Mouse (Mus musculus) embryonic facial prominence, embryonic 13.5 days (tissue): ENCODE measurements around the gene Gm14409. TPM values are rescaled to one million over a fixed set of nuclear protein-coding genes. Genes with fewer than 3 reads are reported as not detected.
"Not testable (repeated sequence)": the region's sequence is repeated elsewhere in the genome, so short reads cannot be mapped to it uniquely, and the experiment has no call there.

Experiments
- ATAC-seq: fragments of 200-750 bp; cut with Nextera tagmentation; 2 replicates; pipeline ENCODE4 v1.8.0; 2017; ENCODE audit warnings: low read depth; ENCODE audit not compliant: insufficient number of reproducible peaks, insufficient read depth, low FRiP score, low TSS enrichment
- H3K27ac ChIP-seq: fragments of 300-500 bp; sonication (generic); 2 replicates; pipeline ENCODE4 v1.5.1; 2015; ENCODE audit warnings: moderate library complexity, mild to moderate bottlenecking, inconsistent platforms
- H3K27me3 ChIP-seq: fragments of 300-500 bp; sonication (generic); 2 replicates; pipeline ENCODE4 v1.6.1; 2015; ENCODE audit warnings: mild to moderate bottlenecking, inconsistent platforms
- H3K36me3 ChIP-seq: fragments of 300-500 bp; sonication (generic); 2 replicates; pipeline ENCODE4 v1.6.1; 2015; ENCODE audit warnings: mild to moderate bottlenecking, inconsistent platforms
- H3K4me1 ChIP-seq: fragments of 300-500 bp; sonication (generic); 2 replicates; pipeline ENCODE4 v1.6.1; 2015; ENCODE audit warnings: inconsistent platforms
- H3K4me2 ChIP-seq: fragments of 300-500 bp; sonication (generic); 2 replicates; pipeline ENCODE4 v1.6.1; 2015; ENCODE audit warnings: moderate library complexity, mild to moderate bottlenecking, inconsistent platforms
- H3K4me3 ChIP-seq: fragments of 300-500 bp; sonication (generic); 2 replicates; pipeline ENCODE4 v1.5.1; 2015; ENCODE audit warnings: mild to moderate bottlenecking, inconsistent platforms
- H3K9ac ChIP-seq: fragments of 300-500 bp; sonication (generic); 2 replicates; pipeline ENCODE4 v1.6.1; 2015; ENCODE audit warnings: mild to moderate bottlenecking, inconsistent platforms
- H3K9me3 ChIP-seq: fragments of 300-500 bp; sonication (generic); 2 replicates; pipeline ENCODE4 v1.6.1; 2016; ENCODE audit warnings: inconsistent platforms
- WGBS: fragments of 180-500 bp; shearing (Covaris S2); methylation state at CpG from one replicate; pipeline ENCODE4 v1.1.7; 2015; ENCODE audit warnings: mixed read lengths; 5-methylcytosine and 5-hydroxymethylcytosine counted together
- polyA plus RNA-seq: library from polyadenylated mRNA; unstranded; fragments of >200 nt; fragmentation: Nextera tagmentation; extraction: Ambion mirVana; gene quantifications from 2 replicates; pipeline ENCODE4 v1.2.1, GENCODE M21; 2015

Gene Gm14409
- not detected in 2 replicates for polyA plus RNA-seq

- H3K27me3 ChIP-seq, H3K9me3 ChIP-seq, H3K4me1 ChIP-seq, H3K4me3 ChIP-seq, H3K36me3 ChIP-seq, H3K9ac ChIP-seq, H3K4me2 ChIP-seq, H3K27ac ChIP-seq, ATAC-seq: not testable (repeated sequence)
- no CpG with 5 or more reads among the region's 2 CpGs for WGBS
These were observed at the start of gene Gm14409 for GRCm38 (mm10) chr2:177266936-177267335. Gm14409 (minus strand) TSS chr2:177267036.

GRCm38 (mm10) chr2:177309627-177310026, 42.8 kb upstream of the Gm14409 start:
- not testable (repeated sequence) for H3K9me3 ChIP-seq, ATAC-seq, H3K9ac ChIP-seq, H3K4me1 ChIP-seq, H3K4me2 ChIP-seq, H3K27ac ChIP-seq, H3K27me3 ChIP-seq, H3K4me3 ChIP-seq, H3K36me3 ChIP-seq
- WGBS, result 82% methylated on average over 4 of the region's 4 CpGs

- H3K27ac ChIP-seq, H3K36me3 ChIP-seq, H3K27me3 ChIP-seq, H3K4me2 ChIP-seq, H3K9me3 ChIP-seq, H3K4me1 ChIP-seq, H3K9ac ChIP-seq, H3K4me3 ChIP-seq, ATAC-seq: not testable (repeated sequence)
- no CpG with 5 or more reads among the region's 2 CpGs for WGBS
These were observed 38.1 kb upstream of the Gm14409 start for GRCm38 (mm10) chr2:177304980-177305379.

GRCm38 (mm10) chr2:177283701-177284100, 16.9 kb upstream of the Gm14409 start:
- WGBS, result 17% methylated on average over 3 of the region's 3 CpGs
- H3K36me3 ChIP-seq, H3K27ac ChIP-seq, H3K4me3 ChIP-seq, H3K4me1 ChIP-seq, H3K9me3 ChIP-seq, H3K9ac ChIP-seq, H3K4me2 ChIP-seq, ATAC-seq, H3K27me3 ChIP-seq: not testable (repeated sequence)

GRCm38 (mm10) chr2:177277754-177278153, 10.9 kb upstream of the Gm14409 start:
- not testable (repeated sequence) for H3K27me3 ChIP-seq, H3K4me3 ChIP-seq, H3K27ac ChIP-seq, H3K4me2 ChIP-seq, H3K36me3 ChIP-seq, H3K9me3 ChIP-seq, H3K9ac ChIP-seq, H3K4me1 ChIP-seq, ATAC-seq
- 88% methylated on average over 2 of the region's 2 CpGs for WGBS

- WGBS, result 85% methylated on average over 2 of the region's 2 CpGs
These were observed 5.4 kb upstream of the Gm14409 start for GRCm38 (mm10) chr2:177272237-177272636.

GRCm38 (mm10) chr2:177247449-177247848, 19.4 kb downstream of the Gm14409 start:
- H3K4me2 ChIP-seq, H3K36me3 ChIP-seq, H3K27ac ChIP-seq, H3K9me3 ChIP-seq, H3K9ac ChIP-seq, H3K27me3 ChIP-seq, H3K4me3 ChIP-seq, ATAC-seq, H3K4me1 ChIP-seq: not testable (repeated sequence)
- 86% methylated on average over 2 of the region's 2 CpGs for WGBS

More at GRCm38 (mm10) chr2:177272237-177272636, 5.4 kb upstream of the Gm14409 start:
- not testable (repeated sequence) for H3K27me3 ChIP-seq, H3K9me3 ChIP-seq, H3K27ac ChIP-seq, ATAC-seq, H3K4me2 ChIP-seq, H3K4me3 ChIP-seq, H3K9ac ChIP-seq, H3K36me3 ChIP-seq, H3K4me1 ChIP-seq

GRCm38 (mm10) chr2:177230461-177230860, 36.4 kb downstream of the Gm14409 start:
- not testable (repeated sequence) for H3K4me3 ChIP-seq, H3K4me1 ChIP-seq, H3K9ac ChIP-seq, H3K4me2 ChIP-seq, H3K27ac ChIP-seq, H3K36me3 ChIP-seq, H3K9me3 ChIP-seq, H3K27me3 ChIP-seq, ATAC-seq
- WGBS, result 68% methylated on average over 2 of the region's 2 CpGs

Other genes starting within 250 kb of the Gm14409 start
- 0.80 TPM in 1 of 2 replicates, not detected in the other for gene Gm14401, start 192.7 kb downstream of the Gm14409 start, polyA plus RNA-seq
- gene Gm14410, start 60.6 kb downstream of the Gm14409 start, polyA plus RNA-seq, result 22.9 and 34.2 TPM in 2 replicates
- gene Gm14412, start 57.3 kb upstream of the Gm14409 start, polyA plus RNA-seq, result 0.28 and 0.34 TPM in 2 replicates
- gene Gm14418, start 131.3 kb upstream of the Gm14409 start, polyA plus RNA-seq, result 8.9 and 15.0 TPM in 2 replicates
- 13.7 and 14.1 TPM in 2 replicates for gene Zfp970, start 197.7 kb upstream of the Gm14409 start, polyA plus RNA-seq
- 4.8 and 7.9 TPM in 2 replicates for gene Gm14403, start 231.2 kb upstream of the Gm14409 start, polyA plus RNA-seq